12 mouse cellular contexts compared by ENCODE assay signal in genomic region chr13:35229601-35230000, GRCm38 (mm10).
"Had no signal": no experiment of that assay in that cellular context is flagged by ENCODE, and none has a peak within 500 bp of the region (broad histone marks: within the 10 kb centered on the region; RNA-seq: fewer than 3 reads in every experiment).

No protein-coding gene starts in this region.

- H3K36me3 ChIP-seq: liver, embryonic 13.5 days had no signal

- H3K9me3 ChIP-seq: liver, embryonic 13.5 days had no signal

- H3K27me3 ChIP-seq: liver, embryonic 13.5 days had no signal

- H3K9ac ChIP-seq: liver, embryonic 13.5 days had no signal

- DNase-seq: kidney, postnatal 10 days; kidney, postnatal 36 days; layer of hippocampus, postnatal 36 days; liver, embryonic 13.5 days; lung, adult 2 months; lung, postnatal 14 days; lung, postnatal 4 days; midbrain, embryonic 14.5 days; thymus, adult 18-20 months; thymus, postnatal 36 days had no signal

- H3K4me2 ChIP-seq: liver, embryonic 13.5 days; midbrain, embryonic 11.5 days had no signal

- H3K4me1 ChIP-seq: liver, embryonic 13.5 days had no signal

- H3K27ac ChIP-seq: left cerebral cortex, adult 2 months; liver, embryonic 13.5 days had no signal

- H3K4me3 ChIP-seq: left cerebral cortex, adult 2 months; liver, embryonic 13.5 days had no signal
